Mouse (Mus musculus) MEL (cell line): Measurements from ENCODE around the gene Arglu1. TPM values are rescaled to one million over a fixed set of nuclear protein-coding genes. Genes with fewer than 3 reads are reported as not detected.

ENCODE experiments used
- DNase-seq: peaks from one replicate; pipeline ENCODE4 v3.0.0; 2011; ENCODE audit warnings: low read depth, low spot score
- H3K27ac ChIP-seq: 2 replicates; pipeline ENCODE4 v1.5.1; 2012; ENCODE audit warnings: low read depth, mild to moderate bottlenecking, control low read depth, low read length, moderate library complexity; ENCODE audit not compliant: control insufficient read depth
- H3K27me3 ChIP-seq, 2 experiments: fragments of 150-350 bp in 1 of 2; sonication (generic) in 1 of 2; 2 replicates each; pipeline ENCODE4 v1.6.1; 2012; ENCODE audit warnings: low read length in 2 of 2, mild to moderate bottlenecking in 2 of 2, improper control_type of control experiment in 1 of 2, moderate library complexity in 1 of 2; ENCODE audit not compliant: insufficient read depth in 2 of 2, control insufficient read depth in 1 of 2
- H3K36me3 ChIP-seq, 2 experiments: 2 replicates each; pipeline ENCODE4 v1.6.1; 2012 to 2014; ENCODE audit warnings: low read length in 2 of 2, improper control_type of control experiment in 1 of 2, inconsistent platforms in 1 of 2, mild to moderate bottlenecking in 1 of 2; ENCODE audit not compliant: insufficient read depth in 2 of 2, control insufficient read depth in 1 of 2
- H3K4me1 ChIP-seq, 2 experiments: fragments of 150-350 bp in 1 of 2; sonication (generic) in 1 of 2; 2 replicates each; pipeline ENCODE4 v1.6.1; 2012; ENCODE audit warnings: low read length in 2 of 2, improper control_type of control experiment in 1 of 2, mild to moderate bottlenecking in 1 of 2; ENCODE audit not compliant: insufficient read depth in 2 of 2, control insufficient read depth in 1 of 2
- H3K4me3 ChIP-seq, 2 experiments: fragments of 150-350 bp in 1 of 2; sonication (generic) in 1 of 2; 2 replicates each; pipeline ENCODE4 v1.5.1; 2012; ENCODE audit warnings: low read depth in 2 of 2, low read length in 2 of 2, mild to moderate bottlenecking in 2 of 2, moderate library complexity in 2 of 2, control low read depth in 1 of 2, improper control_type of control experiment in 1 of 2; ENCODE audit not compliant: control insufficient read depth in 1 of 2, insufficient read depth in 1 of 2
- H3K79me2 ChIP-seq: 2 replicates; pipeline ENCODE4 v1.6.1; 2012; ENCODE audit warnings: mild to moderate bottlenecking, low read length, moderate library complexity; ENCODE audit not compliant: control insufficient read depth, poor library complexity, insufficient read depth
- H3K9ac ChIP-seq: 2 replicates; pipeline ENCODE4 v1.6.1; 2012; ENCODE audit warnings: low read depth, mild to moderate bottlenecking, control low read depth, low read length, moderate library complexity; ENCODE audit not compliant: control insufficient read depth, poor library complexity, severe bottlenecking
- H3K9me3 ChIP-seq: fragments of 150-350 bp; sonication (generic); replicated peaks from 2 replicates; pipeline ENCODE4 v1.6.1; 2012; ENCODE audit warnings: mild to moderate bottlenecking, low read length, improper control_type of control experiment, moderate library complexity; ENCODE audit not compliant: insufficient read depth
- BHLHE40 ChIP-seq: IDR thresholded peaks from 2 replicates; pipeline ENCODE4 v1.6.1; 2012; ENCODE audit warnings: low read depth, mild to moderate bottlenecking, inconsistent platforms, low read length, improper control_type of control experiment, borderline replicate concordance
- CHD1 ChIP-seq: IDR thresholded peaks from 2 replicates; pipeline ENCODE4 v1.6.1; 2012; ENCODE audit warnings: low read depth, mild to moderate bottlenecking, inconsistent platforms, low read length, improper control_type of control experiment
- CHD2 ChIP-seq: IDR thresholded peaks from 2 replicates; pipeline ENCODE4 v1.6.1; 2011; ENCODE audit warnings: low read length, improper control_type of control experiment
- E2F4 ChIP-seq: IDR thresholded peaks from 2 replicates; pipeline ENCODE4 v1.6.1; 2011; ENCODE audit warnings: low read depth, low read length, improper control_type of control experiment, borderline replicate concordance
- ELF1 ChIP-seq: IDR thresholded peaks from 2 replicates; pipeline ENCODE4 v1.6.1; 2014; ENCODE audit warnings: low read depth, mild to moderate bottlenecking, inconsistent platforms, low read length, improper control_type of control experiment, moderate library complexity
- EP300 ChIP-seq, 2 experiments: IDR thresholded peaks; 2 replicates each; pipeline ENCODE4 v1.6.1; 2011; ENCODE audit warnings: improper control_type of control experiment in 2 of 2, low read length in 2 of 2, low read depth in 1 of 2, mild to moderate bottlenecking in 1 of 2
- GABPA ChIP-seq: IDR thresholded peaks from 2 replicates; pipeline ENCODE4 v1.6.1; 2012; ENCODE audit warnings: low read depth, mild to moderate bottlenecking, inconsistent platforms, low read length, improper control_type of control experiment, moderate library complexity
- GATA1 ChIP-seq: IDR thresholded peaks from 2 replicates; pipeline ENCODE4 v1.6.1; 2011; ENCODE audit warnings: low read depth, low read length, improper control_type of control experiment
- HCFC1 ChIP-seq: IDR thresholded peaks from 2 replicates; pipeline ENCODE4 v1.6.1; 2012; ENCODE audit warnings: low read depth, mild to moderate bottlenecking, inconsistent platforms, low read length, improper control_type of control experiment, moderate library complexity
- JUND ChIP-seq: IDR thresholded peaks from 2 replicates; pipeline ENCODE4 v1.6.1; 2011; ENCODE audit warnings: low read depth, mild to moderate bottlenecking, improper control_type of control experiment, low read length
- KAT2A ChIP-seq: conservative IDR thresholded peaks from 2 replicates; pipeline ENCODE4 v1.6.1; 2012; ENCODE audit warnings: low read depth, low read length, improper control_type of control experiment, inconsistent platforms
- MAFK ChIP-seq: IDR thresholded peaks from 2 replicates; pipeline ENCODE4 v1.6.1; 2011; ENCODE audit warnings: low read depth, mild to moderate bottlenecking, low read length, improper control_type of control experiment, borderline replicate concordance
- MAX ChIP-seq: IDR thresholded peaks from 2 replicates; pipeline ENCODE4 v1.6.1; 2011; ENCODE audit warnings: low read length, improper control_type of control experiment
- MEF2A ChIP-seq: IDR thresholded peaks from 2 replicates; pipeline ENCODE4 v1.6.1; 2014; ENCODE audit warnings: low read depth, mild to moderate bottlenecking, inconsistent platforms, low read length, improper control_type of control experiment; ENCODE audit not compliant: poor library complexity, insufficient replicate concordance, severe bottlenecking; ENCODE audit errors: extremely low read depth
- MXI1 ChIP-seq: IDR thresholded peaks from 2 replicates; pipeline ENCODE4 v1.6.1; 2011; ENCODE audit warnings: mild to moderate bottlenecking, low read depth, low read length, improper control_type of control experiment
- MYB ChIP-seq: IDR thresholded peaks from 2 replicates; pipeline ENCODE4 v1.6.1; 2011; ENCODE audit warnings: mild to moderate bottlenecking, low read depth, low read length, improper control_type of control experiment
- NELFE ChIP-seq: IDR thresholded peaks from 2 replicates; pipeline ENCODE4 v1.6.1; 2011; ENCODE audit warnings: low read depth, low read length, improper control_type of control experiment
- NRF1 ChIP-seq: IDR thresholded peaks from 2 replicates; pipeline ENCODE4 v1.6.1; 2014; ENCODE audit warnings: low read depth, mild to moderate bottlenecking, inconsistent platforms, low read length, improper control_type of control experiment, moderate library complexity; ENCODE audit not compliant: poor library complexity, insufficient read depth, severe bottlenecking
- POLR2AphosphoS2 ChIP-seq: IDR thresholded peaks from 2 replicates; pipeline ENCODE4 v1.6.1; 2011; ENCODE audit warnings: low read length, improper control_type of control experiment
- POLR2AphosphoS5 ChIP-seq: IDR thresholded peaks from 2 replicates; pipeline ENCODE4 v1.6.1; 2012; ENCODE audit warnings: low read depth, borderline replicate concordance, mild to moderate bottlenecking, inconsistent platforms, low read length, moderate library complexity, mixed read lengths
- RAD21 ChIP-seq: IDR thresholded peaks from 2 replicates; pipeline ENCODE4 v1.6.1; 2011; ENCODE audit warnings: mild to moderate bottlenecking, low read depth, low read length, improper control_type of control experiment
- TCF12 ChIP-seq: IDR thresholded peaks from 2 replicates; pipeline ENCODE4 v1.6.1; 2014; ENCODE audit warnings: low read depth, mild to moderate bottlenecking, inconsistent platforms, low read length, improper control_type of control experiment, moderate library complexity
- ZMIZ1 ChIP-seq: IDR thresholded peaks from 2 replicates; pipeline ENCODE4 v1.6.1; 2012; ENCODE audit warnings: low read depth, mild to moderate bottlenecking, inconsistent platforms, low read length, improper control_type of control experiment, moderate library complexity
- ZNF384 ChIP-seq: IDR thresholded peaks from 2 replicates; pipeline ENCODE4 v1.6.1; 2012; ENCODE audit warnings: low read depth, mild to moderate bottlenecking, inconsistent platforms, low read length, improper control_type of control experiment
- polyA plus RNA-seq, 2 experiments: library from polyadenylated mRNA; stranded (reverse) in 1 of 2; unstranded in 1 of 2; fragments of >175 nt in 1 of 2; fragments of >200 nt in 1 of 2; gene quantifications; 2 replicates each; pipeline versions ENCODE4 v1.2.1 to v1.2.4; 2012; ENCODE audit warnings: low replicate concordance in 2 of 2, low read depth in 1 of 2; ENCODE audit not compliant: insufficient read length in 2 of 2, insufficient read depth in 1 of 2, missing spikeins in 1 of 2
- total RNA-seq: library from RNA; depleted of rRNA; stranded (reverse); fragments of 300-350 nt; gene quantifications from 2 replicates; pipeline ENCODE4 v1.2.3, GENCODE M21; 2012

The Arglu1 gene
- total and polyA plus RNA-seq, 3 experiments = 35.3 to 104 TPM; not detected in 1

GRCm38 (mm10) chr8:8674864-8675263 is 15.5 kb downstream of the Arglu1 start:
- no peak for DNase-seq
- Histone ChIP-seq H3K4me1 (no peaks in the 10 kb centered on the region), H3K9ac (no peak overlapping the region), H3K36me3 (peaks cover 0 to 59% of the 10 kb centered on the region in 2 experiments; a peak in 2 of 4 replicates), H3K4me3 (no peak overlapping the region), H3K79me2 (peaks cover 37% of the 10 kb centered on the region), H3K27ac (no peak overlapping the region), H3K27me3 (no peaks in the 10 kb centered on the region), H3K9me3 (no peaks in the 10 kb centered on the region)
- no peak for TF ChIP-seq POLR2AphosphoS5
- TF ChIP-seq NELFE = no peak
- no peak for TF ChIP-seq MYB
- TF ChIP-seq HCFC1 = no peak
- TF ChIP-seq GATA1 = no peak
- no peak for TF ChIP-seq ZNF384
- TF ChIP-seq KAT2A = no peak
- no peak for TF ChIP-seq ZMIZ1
- TF ChIP-seq TCF12 = no peak
- no peak for TF ChIP-seq MAFK
- no peak for TF ChIP-seq ELF1
- no peak for TF ChIP-seq JUND

- H3K36me3 ChIP-seq = peaks cover 0 to 19% of the 10 kb centered on the region in 2 experiments; a peak in 2 of 4 replicates
- no peak overlapping the region for H3K4me3 ChIP-seq
- no peaks in the 10 kb centered on the region for H3K79me2 ChIP-seq
- no peaks in the 10 kb centered on the region for H3K9me3 ChIP-seq
- no peaks in the 10 kb centered on the region for H3K4me1 ChIP-seq
- DNase-seq = no peak
- H3K27ac ChIP-seq = no peak overlapping the region
- H3K27me3 ChIP-seq = no peaks in the 10 kb centered on the region
- no peak overlapping the region for H3K9ac ChIP-seq
- TF ChIP-seq NRF1 = no peak
- no peak for TF ChIP-seq CHD2
- TF ChIP-seq RAD21 = no peak
- TF ChIP-seq E2F4 = no peak
- no peak for TF ChIP-seq KAT2A
- TF ChIP-seq GABPA = no peak
- TF ChIP-seq MYB = no peak
- TF ChIP-seq MAX = no peak
- TF ChIP-seq EP300 (IDR thresholded peaks at IDR 0.05; ENCODE audit: low read depth in 1 of 2, low read length in 2 of 2) = no peak
- no peak for TF ChIP-seq ZNF384
- no peak for TF ChIP-seq POLR2AphosphoS2
- TF ChIP-seq MXI1 = no peak
- TF ChIP-seq BHLHE40 = no peak
- TF ChIP-seq POLR2AphosphoS5 = no peak
- TF ChIP-seq MEF2A = no peak
- no peak for TF ChIP-seq CHD1
These were observed 28.6 kb downstream of the Arglu1 start for GRCm38 (mm10) chr8:8661759-8662138.
